Mouse (Mus musculus) liver, embryonic 12.5 days (tissue): ENCODE data around the gene Xbp1. TPM values are rescaled to one million over a fixed set of nuclear protein-coding genes. Genes with fewer than 3 reads are reported as not detected.

ENCODE experiments used
- ATAC-seq: fragments of 200-750 bp; cut with Nextera tagmentation; 2 replicates; pipeline ENCODE4 v1.8.0; 2017; ENCODE audit warnings: moderate number of reproducible peaks, mild to moderate bottlenecking, moderate library complexity
- H3K27ac ChIP-seq: fragments of 300-500 bp; sonication (generic); 2 replicates; pipeline ENCODE4 v1.5.1; 2016; ENCODE audit warnings: mild to moderate bottlenecking
- H3K27me3 ChIP-seq: fragments of 300-500 bp; sonication (generic); replicated peaks from 2 replicates; pipeline ENCODE4 v1.6.1; 2016; ENCODE audit warnings: mild to moderate bottlenecking, moderate library complexity
- H3K36me3 ChIP-seq: fragments of 300-500 bp; sonication (generic); 2 replicates; pipeline ENCODE4 v1.6.1; 2016; ENCODE audit warnings: mild to moderate bottlenecking, moderate library complexity
- H3K4me1 ChIP-seq: fragments of 300-500 bp; sonication (generic); 2 replicates; pipeline ENCODE4 v1.6.1; 2016
- H3K4me2 ChIP-seq: fragments of 300-500 bp; sonication (generic); 2 replicates; pipeline ENCODE4 v1.6.1; 2016; ENCODE audit warnings: mild to moderate bottlenecking, moderate library complexity
- H3K4me3 ChIP-seq: fragments of 300-500 bp; sonication (generic); 2 replicates; pipeline ENCODE4 v1.5.1; 2016; ENCODE audit warnings: mild to moderate bottlenecking, moderate library complexity
- H3K9ac ChIP-seq: fragments of 300-500 bp; sonication (generic); 2 replicates; pipeline ENCODE4 v1.6.1; 2016; ENCODE audit warnings: mild to moderate bottlenecking, moderate library complexity
- H3K9me3 ChIP-seq: fragments of 300-500 bp; sonication (generic); replicated peaks from 2 replicates; pipeline ENCODE4 v1.6.1; 2016; ENCODE audit warnings: mild to moderate bottlenecking, moderate library complexity
- WGBS: fragments of 180-500 bp; shearing (Covaris S2); methylation state at CpG from one replicate; pipeline ENCODE4 v1.1.7; 2016; ENCODE audit not compliant: insufficient replicate concordance; 5-methylcytosine and 5-hydroxymethylcytosine counted together
- polyA plus RNA-seq: library from polyadenylated mRNA; unstranded; fragments of >200 nt; fragmentation: Nextera tagmentation; extraction: Ambion mirVana; gene quantifications from 2 replicates; pipeline ENCODE4 v1.2.1, GENCODE M21; 2016

Gene Xbp1
- polyA plus RNA-seq, 1 experiment from 2014 or later, result 112 TPM

DNA sequence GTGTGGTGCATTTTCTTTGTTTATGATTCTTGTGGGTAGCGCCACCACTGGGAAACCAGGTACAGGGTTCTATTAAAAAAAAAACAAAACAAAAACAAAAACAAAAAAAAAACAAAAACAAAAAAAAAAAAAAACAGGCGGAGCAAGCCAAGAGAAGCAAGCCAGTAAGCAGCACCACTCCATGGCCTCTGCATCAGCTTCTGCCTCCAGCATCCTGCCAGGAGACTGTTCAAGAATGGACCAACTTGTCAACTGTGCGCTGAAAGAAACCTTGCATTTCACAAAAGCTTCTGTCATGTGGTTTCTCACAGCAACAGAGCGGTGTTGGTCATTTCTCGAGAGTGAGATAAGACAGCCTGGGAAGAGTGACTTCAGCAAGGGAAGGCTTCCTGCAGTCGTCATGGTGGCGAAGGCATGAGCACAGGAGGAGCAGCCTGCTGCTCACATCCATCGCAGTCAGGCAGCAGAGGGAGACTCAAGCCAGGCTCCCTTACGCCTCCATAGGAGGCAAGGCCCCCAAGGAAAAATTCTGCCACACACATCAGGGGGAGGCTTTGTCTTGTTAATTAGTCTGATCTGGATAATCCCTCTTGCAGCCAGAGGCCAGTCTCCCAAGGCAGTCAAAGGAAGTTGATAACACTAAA, 42.3 kb downstream of the Xbp1 start:
- H3K9ac ChIP-seq, result no peak overlapping the region
- 27% methylated on average over 9 of the region's 9 CpGs for WGBS
- H3K4me1 ChIP-seq, result peaks cover 20% of the 10 kb centered on the region
- peak; percentile 29; the same call in 1 of the 2 replicates for ATAC-seq
- no peak overlapping the region for H3K4me3 ChIP-seq
- no peak overlapping the region for H3K27ac ChIP-seq
- H3K27me3 ChIP-seq, result no peaks in the 10 kb centered on the region
- no peak overlapping the region; the same call in 1 of the 2 replicates for H3K4me2 ChIP-seq
- H3K9me3 ChIP-seq, result no peaks in the 10 kb centered on the region
- H3K36me3 ChIP-seq, result no peaks in the 10 kb centered on the region

GRCm38 (mm10) chr11:5563898-5564297, 43.4 kb downstream of the Xbp1 start:
- Histone ChIP-seq H3K4me1 (peaks cover 20% of the 10 kb centered on the region), H3K4me2 (no peak overlapping the region), H3K27me3 (no peaks in the 10 kb centered on the region), H3K9ac (no peak overlapping the region), H3K9me3 (no peaks in the 10 kb centered on the region), H3K27ac (no peak overlapping the region), H3K36me3 (no peaks in the 10 kb centered on the region), H3K4me3 (no peak overlapping the region)
- no peak for ATAC-seq
- WGBS, result 67% methylated on average over 6 of the region's 6 CpGs

DNA sequence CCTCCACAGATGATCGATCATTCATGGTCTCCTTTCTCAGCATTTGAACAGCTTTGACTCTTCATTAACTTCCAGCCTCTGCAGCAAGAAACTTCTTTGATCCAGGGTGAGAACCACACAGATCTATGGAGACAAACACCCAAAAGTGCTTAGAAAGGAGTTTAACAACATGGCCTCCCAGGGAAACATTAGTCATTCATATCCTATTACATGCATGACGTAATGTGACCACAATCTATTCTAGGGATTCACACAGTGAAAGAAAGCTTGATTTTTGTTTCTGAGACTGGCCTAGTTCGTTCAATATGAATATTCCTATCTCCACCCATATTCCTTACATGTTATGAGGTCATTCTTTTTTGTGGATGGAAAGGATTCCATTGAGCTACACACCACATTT, 45.1 kb downstream of the Xbp1 start:
- Histone ChIP-seq H3K4me3 (no peak overlapping the region), H3K4me1 (peaks cover 20% of the 10 kb centered on the region), H3K27ac (no peak overlapping the region), H3K27me3 (no peaks in the 10 kb centered on the region), H3K9me3 (no peaks in the 10 kb centered on the region), H3K9ac (no peak overlapping the region), H3K36me3 (no peaks in the 10 kb centered on the region), H3K4me2 (no peak overlapping the region)
- WGBS, result 76% methylated on average over 3 of the region's 3 CpGs
- ATAC-seq, result no peak

DNA sequence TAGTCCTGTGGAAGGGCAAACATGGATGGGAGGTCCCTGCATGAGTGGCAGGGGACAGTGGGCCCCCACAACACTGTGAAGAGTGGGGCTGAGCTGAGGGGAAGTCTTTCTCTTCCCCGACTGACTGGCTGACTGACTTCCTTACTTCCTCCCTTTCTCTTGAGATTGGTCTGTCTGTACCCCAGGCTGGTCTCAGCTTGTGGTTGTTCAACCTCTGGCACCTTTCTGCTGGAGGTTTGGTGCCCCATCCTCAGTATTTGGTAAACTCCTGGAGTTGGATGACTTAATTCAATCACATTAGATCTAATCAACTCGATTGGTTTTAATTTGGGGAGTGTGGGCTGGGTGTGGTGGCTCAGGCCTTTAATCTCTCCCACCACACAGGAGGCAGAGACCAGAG, 46.0 kb downstream of the Xbp1 start:
- 18% methylated on average over 2 of the region's 2 CpGs for WGBS

DNA sequence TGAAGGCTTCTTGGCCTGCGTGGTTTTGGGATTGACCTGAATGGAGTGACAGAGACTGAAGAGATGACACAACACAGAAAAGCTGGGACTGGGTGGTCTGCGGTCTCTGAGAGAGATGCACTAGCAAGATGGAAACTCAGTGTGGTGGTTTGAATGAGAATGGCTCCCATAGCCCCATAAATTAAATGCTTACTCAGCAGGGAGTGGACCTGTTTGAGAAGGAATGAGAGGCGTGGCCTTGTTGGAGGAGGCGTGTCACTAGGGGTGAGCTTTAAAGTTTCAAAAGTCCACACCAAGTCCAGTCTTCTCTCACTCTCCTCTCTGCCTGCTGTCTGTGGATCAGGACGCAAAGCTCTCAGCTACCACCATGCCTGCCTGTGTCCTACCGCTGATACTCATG, 47.2 kb downstream of the Xbp1 start:
- Histone ChIP-seq H3K36me3 (no peaks in the 10 kb centered on the region), H3K4me3 (no peak overlapping the region), H3K27me3 (no peaks in the 10 kb centered on the region), H3K4me1 (peaks cover 30% of the 10 kb centered on the region), H3K9ac (no peak overlapping the region), H3K27ac (no peak overlapping the region), H3K4me2 (no peak overlapping the region), H3K9me3 (no peaks in the 10 kb centered on the region)
- no peak for ATAC-seq
- WGBS, result 89% methylated on average over 6 of the region's 6 CpGs

More for the DNA sequence above, 46.0 kb downstream of the Xbp1 start:
- no peak overlapping the region for H3K4me3 ChIP-seq
- no peak for ATAC-seq
- peaks cover 20% of the 10 kb centered on the region for H3K4me1 ChIP-seq
- H3K27me3 ChIP-seq, result no peaks in the 10 kb centered on the region
- H3K9ac ChIP-seq, result no peak overlapping the region
- no peaks in the 10 kb centered on the region for H3K36me3 ChIP-seq
- no peak overlapping the region for H3K4me2 ChIP-seq
- no peaks in the 10 kb centered on the region for H3K9me3 ChIP-seq
- H3K27ac ChIP-seq, result no peak overlapping the region

DNA sequence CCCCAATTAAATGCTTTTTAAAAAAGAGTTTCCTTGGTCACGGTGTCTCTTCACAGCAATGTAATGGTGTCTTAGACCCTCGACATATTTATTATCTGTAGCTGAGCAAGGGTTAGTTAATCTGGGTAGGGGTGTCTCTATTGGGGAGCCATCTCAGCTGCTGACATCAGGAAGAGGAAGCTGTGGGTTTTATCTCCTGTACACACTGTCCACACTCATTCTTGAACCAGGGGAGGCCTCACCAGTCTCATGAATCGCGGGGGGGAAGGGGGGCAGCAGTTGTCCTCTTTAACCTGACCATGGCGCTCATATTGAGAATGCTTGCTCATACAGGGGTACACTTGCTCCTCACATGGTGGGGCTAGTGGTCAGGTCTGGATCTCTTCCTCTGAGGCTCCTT, 47.6 kb downstream of the Xbp1 start:
- Histone ChIP-seq H3K27ac (no peak overlapping the region), H3K4me1 (peaks cover 29% of the 10 kb centered on the region), H3K4me2 (no peak overlapping the region), H3K9ac (no peak overlapping the region), H3K9me3 (no peaks in the 10 kb centered on the region), H3K27me3 (no peaks in the 10 kb centered on the region), H3K36me3 (no peaks in the 10 kb centered on the region), H3K4me3 (no peak overlapping the region)
- 31% methylated on average over 5 of the region's 5 CpGs for WGBS
- no peak for ATAC-seq

- 78% methylated on average over 12 of the region's 12 CpGs for WGBS
- no peak within 1 kb of the TSS for H3K4me3 ChIP-seq
- H3K27ac ChIP-seq, result no peak within 1 kb of the TSS
- ATAC-seq, result no peak
- H3K9ac ChIP-seq, result no peak within 1 kb of the TSS
- H3K4me2 ChIP-seq, result no peak within 1 kb of the TSS
- H3K9me3 ChIP-seq, result no peaks in the 10 kb centered on the region
- peaks cover 32% of the 10 kb centered on the region for H3K4me1 ChIP-seq
- no peaks in the 10 kb centered on the region for H3K36me3 ChIP-seq
- no peaks in the 10 kb centered on the region for H3K27me3 ChIP-seq
Measured at GRCm38 (mm10) chr11:5569474-5569873, 49.0 kb downstream of the Xbp1 start, which contains the start of gene Ankrd36. TSS of gene Ankrd36 (plus strand) at chr11:5569684.

GRCm38 (mm10) chr11:5571856-5572255, 51.4 kb downstream of the Xbp1 start:
- Histone ChIP-seq H3K4me3 (no peak overlapping the region), H3K4me2 (no peak overlapping the region), H3K27me3 (no peaks in the 10 kb centered on the region), H3K36me3 (no peaks in the 10 kb centered on the region), H3K9ac (no peak overlapping the region), H3K9me3 (no peaks in the 10 kb centered on the region), H3K27ac (0 out of 2 replicates have a peak overlapping the region, but pooled peaks have one; percentile 1), H3K4me1 (peaks cover 49% of the 10 kb centered on the region)
- WGBS, result 49% methylated on average over 4 of the region's 4 CpGs
- no peak for ATAC-seq

- Histone ChIP-seq H3K9me3 (no peaks in the 10 kb centered on the region), H3K27ac (peak overlapping the region; percentile 86), H3K4me2 (peak overlapping the region; percentile 48), H3K27me3 (no peaks in the 10 kb centered on the region), H3K9ac (no peak overlapping the region), H3K4me1 (peaks cover 46% of the 10 kb centered on the region), H3K4me3 (no peak overlapping the region; the same call in 1 of the 2 replicates), H3K36me3 (no peaks in the 10 kb centered on the region)
- ATAC-seq, result peak; percentile 96
- 18% methylated on average over 2 of the region's 2 CpGs for WGBS
Measured at GRCm38 (mm10) chr11:5573821-5574220, 53.4 kb downstream of the Xbp1 start.

GRCm38 (mm10) chr11:5575046-5575445, 54.6 kb downstream of the Xbp1 start:
- 19% methylated on average over 6 of the region's 6 CpGs for WGBS
- no peak overlapping the region for H3K4me3 ChIP-seq
- H3K27ac ChIP-seq, result peak overlapping the region; percentile 29
- peaks cover 46% of the 10 kb centered on the region for H3K4me1 ChIP-seq
- peak overlapping the region; percentile 8; the same call in 1 of the 2 replicates for H3K9ac ChIP-seq
- H3K27me3 ChIP-seq, result no peaks in the 10 kb centered on the region
- ATAC-seq, result peak; percentile 67
- H3K4me2 ChIP-seq, result peak overlapping the region; percentile 37
- no peaks in the 10 kb centered on the region for H3K9me3 ChIP-seq
- no peaks in the 10 kb centered on the region for H3K36me3 ChIP-seq
